Comparison of ENCODE assay signal across 28 mouse cellular contexts in the genomic region with DNA sequence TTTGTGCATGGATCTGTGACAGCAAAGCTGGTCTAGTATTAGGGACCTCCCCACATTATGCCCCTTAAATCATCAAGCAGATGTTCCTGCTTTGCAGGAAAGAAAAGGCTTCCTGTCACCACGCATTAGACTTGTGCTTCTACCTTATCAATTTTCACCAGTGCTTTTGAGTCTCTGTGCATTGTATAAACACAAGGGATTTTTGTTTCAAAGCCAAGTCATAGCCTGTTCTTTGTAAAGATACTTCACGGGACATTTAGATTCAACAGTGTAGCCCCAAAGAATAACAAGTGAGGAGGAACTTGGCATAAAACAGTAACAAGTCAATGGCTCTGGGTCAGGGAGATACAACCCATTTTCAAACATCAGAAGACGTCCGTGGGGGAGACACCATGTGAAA.
A peak's percentile ranks its signal among the peaks of the same experiment; 100 is the strongest.
DNase-seq lines count a peak whose midpoint lies in the region; ATAC-seq and TF ChIP-seq lines count a peak whose summit lies in the region.
"Had no signal": no experiment of that assay in that cellular context is flagged by ENCODE, and none has a peak within 500 bp of the region (broad histone marks: within the 10 kb centered on the region; RNA-seq: fewer than 3 reads in every experiment).

No protein-coding gene starts in this region.

- H3K36me3 ChIP-seq in intestine, embryonic 15.5 days = no peaks in the 10 kb centered on the region
- H3K36me3 ChIP-seq in intestine, postnatal 0 days (ENCODE audit: control insufficient read depth, insufficient read depth) = no peaks in the 10 kb centered on the region
- H3K36me3 ChIP-seq in lung, postnatal 0 days (ENCODE audit: insufficient read depth, low read length) = no peaks in the 10 kb centered on the region
- no peaks in the 10 kb centered on the region for H3K36me3 ChIP-seq in stomach, embryonic 16.5 days (ENCODE audit: control insufficient read depth, insufficient read depth, low read length)
- H3K36me3 ChIP-seq: limb, embryonic 10.5 days; limb, embryonic 15.5 days; midbrain, embryonic 10.5 days; midbrain, embryonic 15.5 days; neural tube, embryonic 15.5 days; stomach, embryonic 15.5 days had no signal

- H3K4me3 ChIP-seq in intestine, embryonic 15.5 days (replicated peaks) = no peak overlapping the region
- H3K4me3 ChIP-seq in intestine, postnatal 0 days (ENCODE audit: low read depth, low read length) = no peak overlapping the region
- no peak overlapping the region for H3K4me3 ChIP-seq in lung, postnatal 0 days (ENCODE audit: low read depth, low read length)
- H3K4me3 ChIP-seq in stomach, embryonic 16.5 days (replicated peaks; ENCODE audit: low read length) = no peak overlapping the region
- H3K4me3 ChIP-seq: limb, embryonic 10.5 days; limb, embryonic 15.5 days; midbrain, embryonic 10.5 days; midbrain, embryonic 15.5 days; neural tube, embryonic 15.5 days; stomach, embryonic 15.5 days had no signal

- H3K9me3 ChIP-seq in intestine, embryonic 15.5 days = no peaks in the 10 kb centered on the region
- no peaks in the 10 kb centered on the region for H3K9me3 ChIP-seq in intestine, postnatal 0 days (ENCODE audit: control insufficient read depth)
- H3K9me3 ChIP-seq in lung, postnatal 0 days (ENCODE audit: low read length) = peaks cover 3% of the 10 kb centered on the region; the same call in 1 of the 2 replicates
- H3K9me3 ChIP-seq in stomach, embryonic 16.5 days (replicated peaks; ENCODE audit: control insufficient read depth, low read length) = no peaks in the 10 kb centered on the region
- H3K9me3 ChIP-seq: limb, embryonic 15.5 days; midbrain, embryonic 15.5 days; neural tube, embryonic 15.5 days; stomach, embryonic 15.5 days had no signal

- H3K4me1 ChIP-seq in intestine, embryonic 15.5 days (replicated peaks) = no peaks in the 10 kb centered on the region
- H3K4me1 ChIP-seq in intestine, postnatal 0 days (replicated peaks; ENCODE audit: control insufficient read depth, insufficient read depth, low read length) = no peaks in the 10 kb centered on the region
- H3K4me1 ChIP-seq in lung, postnatal 0 days (ENCODE audit: insufficient read depth, low read depth, low read length) = no peaks in the 10 kb centered on the region
- 0 out of 2 replicates have a peak, but pooled peaks cover 3% of the 10 kb centered on the region for H3K4me1 ChIP-seq in stomach, embryonic 16.5 days (ENCODE audit: control insufficient read depth, insufficient read depth, low read length)
- H3K4me1 ChIP-seq: limb, embryonic 10.5 days; limb, embryonic 15.5 days; midbrain, embryonic 10.5 days; midbrain, embryonic 15.5 days; neural tube, embryonic 15.5 days; stomach, embryonic 15.5 days had no signal

- no peak for TF ChIP-seq CTCF in intestine, postnatal 0 days (IDR thresholded peaks at IDR 0.05; ENCODE audit: low read depth)
- TF ChIP-seq CTCF in lung, postnatal 0 days (IDR thresholded peaks at IDR 0.05) = no peak

- 31% methylated on average over 4 of the region's 4 CpGs for WGBS in intestine, embryonic 15.5 days
- 50% methylated on average over 4 of the region's 4 CpGs for WGBS in intestine, postnatal 0 days
- 20% methylated on average over 4 of the region's 4 CpGs for WGBS in lung, postnatal 0 days
- 18% methylated on average over 4 of the region's 4 CpGs for WGBS in stomach, embryonic 16.5 days

- DNase-seq in embryo, embryonic 10.5 days (ENCODE audit: low spot score) = peak; percentile 3
- no peak for DNase-seq in embryo, embryonic 11 days
- peak; percentile 14 for DNase-seq in lung, postnatal 0 days (ENCODE audit: low spot score)
- DNase-seq in lung, postnatal 14 days = no peak
- DNase-seq: adrenal gland, adult 2 months; adrenal gland, postnatal 36 days; cerebellum, adult 18-20 months; cerebellum, postnatal 10 days; gastrocnemius, postnatal 14 days; kidney, adult 9 months; kidney, postnatal 14 days; layer of hippocampus, adult 9-11 months; retina, postnatal 1 day; right cerebral cortex, postnatal 14 days had no signal

- ATAC-seq in intestine, embryonic 15.5 days = peak; percentile 20; the same call in 1 of the 2 replicates
- ATAC-seq in intestine, postnatal 0 days = no peak
- peak; percentile 49 for ATAC-seq in lung, postnatal 0 days
- peak; percentile 71 for ATAC-seq in stomach, embryonic 16.5 days (ENCODE audit: insufficient read depth, low FRiP score)
- ATAC-seq: activated CD4-positive, CD25-positive, alpha-beta regulatory T cell, adult 4 months; forebrain, embryonic 14.5 days; hindbrain, embryonic 16.5 days; midbrain, embryonic 15.5 days had no signal

- H3K4me2 ChIP-seq in intestine, embryonic 15.5 days (replicated peaks) = no peak overlapping the region
- H3K4me2 ChIP-seq in intestine, postnatal 0 days (replicated peaks; ENCODE audit: low read depth) = no peak overlapping the region
- H3K4me2 ChIP-seq in lung, postnatal 0 days (replicated peaks; ENCODE audit: low read depth, low read length) = no peak overlapping the region
- H3K4me2 ChIP-seq in stomach, embryonic 16.5 days (ENCODE audit: low read depth, low read length) = no peak overlapping the region
- H3K4me2 ChIP-seq: limb, embryonic 15.5 days; midbrain, embryonic 15.5 days; neural tube, embryonic 15.5 days; stomach, embryonic 15.5 days had no signal

- peak; percentile 82 for TF ChIP-seq EP300 in lung, postnatal 0 days (IDR thresholded peaks at IDR 0.05)

- no peaks in the 10 kb centered on the region for H3K27me3 ChIP-seq in intestine, embryonic 15.5 days (replicated peaks)
- no peaks in the 10 kb centered on the region for H3K27me3 ChIP-seq in intestine, postnatal 0 days (replicated peaks; ENCODE audit: control insufficient read depth, insufficient read depth, low read length)
- H3K27me3 ChIP-seq in lung, postnatal 0 days (replicated peaks; ENCODE audit: insufficient read depth, low read length) = no peaks in the 10 kb centered on the region
- no peaks in the 10 kb centered on the region for H3K27me3 ChIP-seq in stomach, embryonic 16.5 days (ENCODE audit: control insufficient read depth, insufficient read depth, low read length)
- H3K27me3 ChIP-seq: CH12.LX; limb, embryonic 15.5 days; midbrain, embryonic 15.5 days; neural tube, embryonic 15.5 days; stomach, embryonic 15.5 days had no signal

- no peak overlapping the region for H3K9ac ChIP-seq in intestine, embryonic 15.5 days
- no peak overlapping the region for H3K9ac ChIP-seq in intestine, postnatal 0 days (ENCODE audit: low read depth, low read length)
- H3K9ac ChIP-seq in lung, postnatal 0 days (replicated peaks; ENCODE audit: low read depth) = no peak overlapping the region
- H3K9ac ChIP-seq in stomach, embryonic 16.5 days (ENCODE audit: low read length) = no peak overlapping the region
- H3K9ac ChIP-seq: limb, embryonic 15.5 days; liver, embryonic 14.5 days; midbrain, embryonic 15.5 days; neural tube, embryonic 15.5 days; stomach, embryonic 15.5 days had no signal

- H3K27ac ChIP-seq in intestine, embryonic 15.5 days = no peak overlapping the region
- no peak overlapping the region for H3K27ac ChIP-seq in intestine, postnatal 0 days (ENCODE audit: low read depth, low read length)
- no peak overlapping the region for H3K27ac ChIP-seq in lung, postnatal 0 days (ENCODE audit: low read length)
- no peak overlapping the region for H3K27ac ChIP-seq in stomach, embryonic 16.5 days (ENCODE audit: low read length)
- H3K27ac ChIP-seq: limb, embryonic 10.5 days; limb, embryonic 15.5 days; liver, embryonic 14.5 days; midbrain, embryonic 10.5 days; midbrain, embryonic 15.5 days; neural tube, embryonic 15.5 days; stomach, embryonic 15.5 days had no signal

Comparison
In these comparisons a context has a peak if more than half of its experiments do, and no peak if none do; other contexts are left out.
1. DNase-seq: peak in embryo, embryonic 10.5 days (single experiment) and lung, postnatal 0 days (single experiment); none in embryo, embryonic 11 days (single experiment) and lung, postnatal 14 days (single experiment).